Mouse (Mus musculus) MEL (cell line): ENCODE measurements around the gene 1700122O11Rik. TPM values are rescaled to one million over a fixed set of nuclear protein-coding genes. Genes with fewer than 3 reads are reported as not detected.

ENCODE experiments used
- DNase-seq: peaks from one replicate; pipeline ENCODE4 v3.0.0; 2011; ENCODE audit warnings: low read depth, low spot score
- H3K27ac ChIP-seq: 2 replicates; pipeline ENCODE4 v1.5.1; 2012; ENCODE audit warnings: low read depth, mild to moderate bottlenecking, control low read depth, low read length, moderate library complexity; ENCODE audit not compliant: control insufficient read depth
- H3K27me3 ChIP-seq, 2 experiments: fragments of 150-350 bp in 1 of 2; sonication (generic) in 1 of 2; 2 replicates each; pipeline ENCODE4 v1.6.1; 2012; ENCODE audit warnings: low read length in 2 of 2, mild to moderate bottlenecking in 2 of 2, improper control_type of control experiment in 1 of 2, moderate library complexity in 1 of 2; ENCODE audit not compliant: insufficient read depth in 2 of 2, control insufficient read depth in 1 of 2
- H3K36me3 ChIP-seq, 2 experiments: 2 replicates each; pipeline ENCODE4 v1.6.1; 2012 to 2014; ENCODE audit warnings: low read length in 2 of 2, improper control_type of control experiment in 1 of 2, inconsistent platforms in 1 of 2, mild to moderate bottlenecking in 1 of 2; ENCODE audit not compliant: insufficient read depth in 2 of 2, control insufficient read depth in 1 of 2
- H3K4me1 ChIP-seq, 2 experiments: fragments of 150-350 bp in 1 of 2; sonication (generic) in 1 of 2; 2 replicates each; pipeline ENCODE4 v1.6.1; 2012; ENCODE audit warnings: low read length in 2 of 2, improper control_type of control experiment in 1 of 2, mild to moderate bottlenecking in 1 of 2; ENCODE audit not compliant: insufficient read depth in 2 of 2, control insufficient read depth in 1 of 2
- H3K4me3 ChIP-seq, 2 experiments: fragments of 150-350 bp in 1 of 2; sonication (generic) in 1 of 2; 2 replicates each; pipeline ENCODE4 v1.5.1; 2012; ENCODE audit warnings: low read depth in 2 of 2, low read length in 2 of 2, mild to moderate bottlenecking in 2 of 2, moderate library complexity in 2 of 2, control low read depth in 1 of 2, improper control_type of control experiment in 1 of 2; ENCODE audit not compliant: control insufficient read depth in 1 of 2, insufficient read depth in 1 of 2
- H3K79me2 ChIP-seq: 2 replicates; pipeline ENCODE4 v1.6.1; 2012; ENCODE audit warnings: mild to moderate bottlenecking, low read length, moderate library complexity; ENCODE audit not compliant: control insufficient read depth, poor library complexity, insufficient read depth
- H3K9ac ChIP-seq: 2 replicates; pipeline ENCODE4 v1.6.1; 2012; ENCODE audit warnings: low read depth, mild to moderate bottlenecking, control low read depth, low read length, moderate library complexity; ENCODE audit not compliant: control insufficient read depth, poor library complexity, severe bottlenecking
- H3K9me3 ChIP-seq: fragments of 150-350 bp; sonication (generic); replicated peaks from 2 replicates; pipeline ENCODE4 v1.6.1; 2012; ENCODE audit warnings: mild to moderate bottlenecking, low read length, improper control_type of control experiment, moderate library complexity; ENCODE audit not compliant: insufficient read depth
- BHLHE40 ChIP-seq: IDR thresholded peaks from 2 replicates; pipeline ENCODE4 v1.6.1; 2012; ENCODE audit warnings: low read depth, mild to moderate bottlenecking, inconsistent platforms, low read length, improper control_type of control experiment, borderline replicate concordance
- CHD1 ChIP-seq: IDR thresholded peaks from 2 replicates; pipeline ENCODE4 v1.6.1; 2012; ENCODE audit warnings: low read depth, mild to moderate bottlenecking, inconsistent platforms, low read length, improper control_type of control experiment
- E2F4 ChIP-seq: IDR thresholded peaks from 2 replicates; pipeline ENCODE4 v1.6.1; 2011; ENCODE audit warnings: low read depth, low read length, improper control_type of control experiment, borderline replicate concordance
- ELF1 ChIP-seq: IDR thresholded peaks from 2 replicates; pipeline ENCODE4 v1.6.1; 2014; ENCODE audit warnings: low read depth, mild to moderate bottlenecking, inconsistent platforms, low read length, improper control_type of control experiment, moderate library complexity
- EP300 ChIP-seq, 2 experiments: IDR thresholded peaks; 2 replicates each; pipeline ENCODE4 v1.6.1; 2011; ENCODE audit warnings: improper control_type of control experiment in 2 of 2, low read length in 2 of 2, low read depth in 1 of 2, mild to moderate bottlenecking in 1 of 2
- ETS1 ChIP-seq: IDR thresholded peaks from 2 replicates; pipeline ENCODE4 v1.6.1; 2012; ENCODE audit warnings: low read depth, mild to moderate bottlenecking, inconsistent platforms, low read length, improper control_type of control experiment, moderate library complexity
- GATA1 ChIP-seq: IDR thresholded peaks from 2 replicates; pipeline ENCODE4 v1.6.1; 2011; ENCODE audit warnings: low read depth, low read length, improper control_type of control experiment
- HCFC1 ChIP-seq: IDR thresholded peaks from 2 replicates; pipeline ENCODE4 v1.6.1; 2012; ENCODE audit warnings: low read depth, mild to moderate bottlenecking, inconsistent platforms, low read length, improper control_type of control experiment, moderate library complexity
- JUND ChIP-seq: IDR thresholded peaks from 2 replicates; pipeline ENCODE4 v1.6.1; 2011; ENCODE audit warnings: low read depth, mild to moderate bottlenecking, improper control_type of control experiment, low read length
- MAFK ChIP-seq: IDR thresholded peaks from 2 replicates; pipeline ENCODE4 v1.6.1; 2011; ENCODE audit warnings: low read depth, mild to moderate bottlenecking, low read length, improper control_type of control experiment, borderline replicate concordance
- MAX ChIP-seq: IDR thresholded peaks from 2 replicates; pipeline ENCODE4 v1.6.1; 2011; ENCODE audit warnings: low read length, improper control_type of control experiment
- MAZ ChIP-seq: IDR thresholded peaks from 2 replicates; pipeline ENCODE4 v1.6.1; 2012; ENCODE audit warnings: low read depth, mild to moderate bottlenecking, inconsistent platforms, low read length, improper control_type of control experiment
- MEF2A ChIP-seq: IDR thresholded peaks from 2 replicates; pipeline ENCODE4 v1.6.1; 2014; ENCODE audit warnings: low read depth, mild to moderate bottlenecking, inconsistent platforms, low read length, improper control_type of control experiment; ENCODE audit not compliant: poor library complexity, insufficient replicate concordance, severe bottlenecking; ENCODE audit errors: extremely low read depth
- MXI1 ChIP-seq: IDR thresholded peaks from 2 replicates; pipeline ENCODE4 v1.6.1; 2011; ENCODE audit warnings: mild to moderate bottlenecking, low read depth, low read length, improper control_type of control experiment
- MYB ChIP-seq: IDR thresholded peaks from 2 replicates; pipeline ENCODE4 v1.6.1; 2011; ENCODE audit warnings: mild to moderate bottlenecking, low read depth, low read length, improper control_type of control experiment
- NELFE ChIP-seq: IDR thresholded peaks from 2 replicates; pipeline ENCODE4 v1.6.1; 2011; ENCODE audit warnings: low read depth, low read length, improper control_type of control experiment
- POLR2A ChIP-seq, 2 experiments: IDR thresholded peaks; 2 replicates each; pipeline ENCODE4 v1.6.1; 2011 to 2012; ENCODE audit warnings: low read length in 2 of 2, mild to moderate bottlenecking in 2 of 2, control low read depth in 1 of 2, improper control_type of control experiment in 1 of 2, low read depth in 1 of 2, moderate library complexity in 1 of 2; ENCODE audit not compliant: control insufficient read depth in 1 of 2, insufficient read depth in 1 of 2, poor library complexity in 1 of 2
- POLR2AphosphoS2 ChIP-seq: IDR thresholded peaks from 2 replicates; pipeline ENCODE4 v1.6.1; 2011; ENCODE audit warnings: low read length, improper control_type of control experiment
- POLR2AphosphoS5 ChIP-seq: IDR thresholded peaks from 2 replicates; pipeline ENCODE4 v1.6.1; 2012; ENCODE audit warnings: low read depth, borderline replicate concordance, mild to moderate bottlenecking, inconsistent platforms, low read length, moderate library complexity, mixed read lengths
- RAD21 ChIP-seq: IDR thresholded peaks from 2 replicates; pipeline ENCODE4 v1.6.1; 2011; ENCODE audit warnings: mild to moderate bottlenecking, low read depth, low read length, improper control_type of control experiment
- RCOR1 ChIP-seq: IDR thresholded peaks from 2 replicates; pipeline ENCODE4 v1.6.1; 2012; ENCODE audit warnings: low read depth, mild to moderate bottlenecking, inconsistent platforms, low read length, improper control_type of control experiment
- SIN3A ChIP-seq: IDR thresholded peaks from 2 replicates; pipeline ENCODE4 v1.6.1; 2012; ENCODE audit warnings: low read length, improper control_type of control experiment, inconsistent platforms
- SMC3 ChIP-seq: IDR thresholded peaks from 2 replicates; pipeline ENCODE4 v1.6.1; 2011; ENCODE audit warnings: low read depth, low read length, improper control_type of control experiment
- TAL1 ChIP-seq: IDR thresholded peaks from 2 replicates; pipeline ENCODE4 v1.6.1; 2012; ENCODE audit warnings: mild to moderate bottlenecking, inconsistent platforms, low read length, moderate library complexity, mixed read lengths
- TBP ChIP-seq: IDR thresholded peaks from 2 replicates; pipeline ENCODE4 v1.8.0; 2011; ENCODE audit warnings: low read depth, low read length, improper control_type of control experiment
- TCF12 ChIP-seq: IDR thresholded peaks from 2 replicates; pipeline ENCODE4 v1.6.1; 2014; ENCODE audit warnings: low read depth, mild to moderate bottlenecking, inconsistent platforms, low read length, improper control_type of control experiment, moderate library complexity
- UBTF ChIP-seq: IDR thresholded peaks from 2 replicates; pipeline ENCODE4 v1.6.1; 2012; ENCODE audit warnings: low read depth, mild to moderate bottlenecking, inconsistent platforms, low read length, improper control_type of control experiment, moderate library complexity, borderline replicate concordance; ENCODE audit not compliant: insufficient read depth
- USF1 ChIP-seq: IDR thresholded peaks from 2 replicates; pipeline ENCODE4 v1.6.1; 2014; ENCODE audit warnings: low read depth, mild to moderate bottlenecking, inconsistent platforms, low read length, improper control_type of control experiment, moderate library complexity
- ZKSCAN1 ChIP-seq: IDR thresholded peaks from 2 replicates; pipeline ENCODE4 v1.6.1; 2012; ENCODE audit warnings: low read depth, mild to moderate bottlenecking, inconsistent platforms, low read length, improper control_type of control experiment, moderate library complexity
- ZMIZ1 ChIP-seq: IDR thresholded peaks from 2 replicates; pipeline ENCODE4 v1.6.1; 2012; ENCODE audit warnings: low read depth, mild to moderate bottlenecking, inconsistent platforms, low read length, improper control_type of control experiment, moderate library complexity
- ZNF384 ChIP-seq: IDR thresholded peaks from 2 replicates; pipeline ENCODE4 v1.6.1; 2012; ENCODE audit warnings: low read depth, mild to moderate bottlenecking, inconsistent platforms, low read length, improper control_type of control experiment
- polyA plus RNA-seq, 2 experiments: library from polyadenylated mRNA; stranded (reverse) in 1 of 2; unstranded in 1 of 2; fragments of >175 nt in 1 of 2; fragments of >200 nt in 1 of 2; gene quantifications; 2 replicates each; pipeline versions ENCODE4 v1.2.1 to v1.2.4; 2012; ENCODE audit warnings: low replicate concordance in 2 of 2, low read depth in 1 of 2; ENCODE audit not compliant: insufficient read length in 2 of 2, insufficient read depth in 1 of 2, missing spikeins in 1 of 2
- total RNA-seq: library from RNA; depleted of rRNA; stranded (reverse); fragments of 300-350 nt; gene quantifications from 2 replicates; pipeline ENCODE4 v1.2.3, GENCODE M21; 2012

1700122O11Rik gene
- total and polyA plus RNA-seq, 3 experiments = not detected

DNA sequence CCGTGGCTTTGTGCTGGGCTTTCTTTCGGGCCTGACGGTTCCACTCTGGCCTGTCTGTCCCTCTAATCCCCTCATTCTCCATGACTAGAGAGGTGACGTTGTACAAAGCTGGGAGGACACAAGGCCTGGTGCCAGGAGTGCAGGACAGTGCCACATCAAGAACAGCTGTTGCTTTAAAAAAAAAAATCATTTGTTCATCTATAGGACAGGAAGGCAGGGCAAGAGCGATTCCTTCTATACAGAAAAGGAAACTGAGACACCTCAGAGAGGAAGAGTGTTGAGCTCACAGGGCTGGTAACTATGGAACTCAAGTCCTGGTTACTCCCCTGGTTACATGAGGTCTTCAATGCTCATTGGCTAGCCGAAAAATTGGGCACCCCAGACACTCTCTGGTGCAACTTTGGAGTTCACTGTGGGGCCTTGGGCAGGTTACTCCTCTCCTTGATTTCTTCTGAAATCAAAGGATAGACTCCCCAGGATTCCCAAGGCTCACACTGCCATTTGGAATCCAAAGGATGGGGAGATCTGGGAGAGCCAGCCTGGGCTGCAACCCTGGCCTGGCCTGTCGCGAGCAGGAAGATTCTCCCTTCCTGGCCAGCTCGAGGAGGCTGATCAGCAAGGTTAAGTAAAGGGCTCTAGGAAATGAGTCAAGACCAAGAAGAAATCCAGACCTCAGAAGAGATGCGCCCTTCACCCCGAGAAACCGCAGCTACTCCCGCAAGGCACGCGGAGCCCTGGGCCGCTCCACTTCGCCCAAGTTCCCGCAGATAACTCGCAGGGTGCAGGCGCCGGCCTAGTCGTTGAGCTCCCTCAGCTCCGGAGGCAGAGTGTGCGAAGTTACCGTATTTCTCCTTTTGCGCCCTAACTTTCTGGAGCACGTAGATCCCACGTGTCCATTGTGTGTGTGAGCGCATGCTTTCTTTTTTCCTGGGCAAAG, 3.5 kb upstream of the 1700122O11Rik start (continued):
- no peak for TF ChIP-seq TCF12
- 0 out of 2 replicates have a peak, but pooled peaks have one; percentile 81 for TF ChIP-seq UBTF
- TF ChIP-seq SMC3 = no peak
- TF ChIP-seq RAD21 = no peak

DNA sequence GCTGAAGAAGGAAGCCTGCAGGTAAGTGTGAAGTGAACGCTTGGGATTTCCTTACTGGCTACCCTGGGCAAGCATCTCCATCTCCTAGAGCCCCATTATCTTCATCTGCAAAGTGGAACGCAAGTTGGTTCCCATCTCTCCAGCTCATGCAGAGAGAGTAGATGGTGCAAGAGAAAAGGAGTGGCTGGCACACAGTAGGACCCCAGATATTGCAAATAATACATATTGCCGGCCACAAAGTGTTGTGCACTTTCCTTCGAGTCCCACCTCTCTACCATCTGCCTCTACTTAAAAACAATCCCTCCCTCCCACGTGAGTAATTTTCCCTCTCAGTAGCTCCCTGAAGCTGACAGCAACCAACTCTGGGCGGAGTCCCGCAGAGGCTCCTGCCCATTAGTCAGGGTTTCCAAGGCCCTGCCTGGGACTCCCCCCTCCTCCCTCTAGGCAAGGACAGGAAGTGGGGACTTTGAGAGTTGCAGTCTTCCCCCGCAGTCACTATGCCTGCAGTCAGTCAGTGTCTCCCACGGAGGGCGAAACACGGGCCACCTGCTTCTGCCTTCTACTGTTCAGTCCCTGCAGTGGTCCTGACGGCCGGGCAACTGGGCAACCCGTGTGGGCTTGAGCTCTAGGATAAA, 1.3 kb upstream of the 1700122O11Rik start:
- peaks cover 9 to 15% of the 10 kb centered on the region in 2 experiments; a peak in 3 of 4 replicates for H3K4me1 ChIP-seq
- no peak; the same call in 1 of the 2 replicates for TF ChIP-seq BHLHE40
- TF ChIP-seq EP300 (IDR thresholded peaks at IDR 0.05; ENCODE audit: low read depth in 1 of 2, low read length in 2 of 2) = 0 out of 4 replicates have a peak, but pooled peaks of 1 of the 2 experiments have one; percentile 3
- TF ChIP-seq ELF1 = peak; percentile 48; the same call in 1 of the 2 replicates
- TF ChIP-seq SIN3A = no peak
- TF ChIP-seq ZMIZ1 = 0 out of 2 replicates have a peak, but pooled peaks have one; percentile 44
- TF ChIP-seq ZNF384 = no peak
- TF ChIP-seq TBP = no peak
- TF ChIP-seq POLR2AphosphoS5 = no peak
- no peak for TF ChIP-seq TAL1
- TF ChIP-seq MAFK = no peak
- TF ChIP-seq E2F4 = no peak
- peak; percentile 69 for TF ChIP-seq NELFE
- TF ChIP-seq MXI1 = peak; percentile 43
- peak; percentile 86 for TF ChIP-seq ZKSCAN1
- TF ChIP-seq MAZ = peak; percentile 86; the same call in 1 of the 2 replicates
- no peak for TF ChIP-seq MYB
- TF ChIP-seq GATA1 = no peak
- TF ChIP-seq JUND = no peak
- no peak for TF ChIP-seq SMC3
- no peak for TF ChIP-seq POLR2AphosphoS2
- peak; percentile 39; the same call in 1 of the 2 replicates for TF ChIP-seq HCFC1
- TF ChIP-seq MEF2A = 0 out of 2 replicates have a peak, but pooled peaks have one; percentile 10
- no peak for TF ChIP-seq CHD1
- peak; percentile 37 to 68; a peak in 2 of 4 replicates for TF ChIP-seq POLR2A (IDR thresholded peaks at IDR 0.05; ENCODE audit: control insufficient read depth in 1 of 2, insufficient read depth in 1 of 2, low read depth in 1 of 2, low read length in 2 of 2, poor library complexity in 1 of 2)
- TF ChIP-seq ETS1 = 0 out of 2 replicates have a peak, but pooled peaks have one; percentile 9
- peak; percentile 71 for TF ChIP-seq MAX
- peak; percentile 48; the same call in 1 of the 2 replicates for TF ChIP-seq USF1
- TF ChIP-seq RCOR1 = no peak; the same call in 1 of the 2 replicates
- no peaks in the 10 kb centered on the region for H3K27me3 ChIP-seq
- DNase-seq = peak; percentile 89
- no peaks in the 10 kb centered on the region for H3K9me3 ChIP-seq
- H3K4me3 ChIP-seq = peak overlapping the region; percentile 31 to 92
- H3K79me2 ChIP-seq = no peaks in the 10 kb centered on the region; the same call in 1 of the 2 replicates
- peak overlapping the region; percentile 4 for H3K27ac ChIP-seq
- peak overlapping the region; percentile 65 for H3K9ac ChIP-seq
- H3K36me3 ChIP-seq = peaks cover 0 to 9% of the 10 kb centered on the region in 2 experiments; a peak in 2 of 4 replicates
